Mouse (Mus musculus): ENCODE measurements around the gene Phactr4. TPM values are rescaled to one million over a fixed set of nuclear protein-coding genes. Genes with fewer than 3 reads are reported as not detected.

The Phactr4 gene
- total and polyA plus RNA-seq, 2 experiments from 2014 or later: 4.4 to 10.0 TPM

- no peaks in the 10 kb centered on the region for H3K9me3 ChIP-seq (replicated peaks; ENCODE audit: control insufficient read depth, low read length)
- H3K4me2 ChIP-seq (ENCODE audit: low read depth, low read length): no peak overlapping the region
- WGBS: 31% methylated on average over 8 of the region's 8 CpGs
- no peaks in the 10 kb centered on the region for H3K27me3 ChIP-seq (ENCODE audit: control insufficient read depth, insufficient read depth, low read length)
- H3K36me3 ChIP-seq (replicated peaks; ENCODE audit: control insufficient read depth, insufficient read depth, low read length): peaks cover 8% of the 10 kb centered on the region
- DNase-seq (ENCODE audit: low spot score): peak; percentile 85
- H3K27ac ChIP-seq (ENCODE audit: low read depth): peak overlapping the region; percentile 67
- no peak overlapping the region for H3K9ac ChIP-seq (replicated peaks; ENCODE audit: low read depth, low read length)
- TF ChIP-seq EP300 (IDR thresholded peaks at IDR 0.05; ENCODE audit: low read depth) (peak; percentile 88), CTCF (IDR thresholded peaks at IDR 0.05; ENCODE audit: low read depth) (peak; percentile 69)
- peaks cover 3% of the 10 kb centered on the region; the same call in 1 of the 2 replicates for H3K4me1 ChIP-seq (ENCODE audit: control insufficient read depth, insufficient read depth)
- no peak overlapping the region for H3K4me3 ChIP-seq (ENCODE audit: low read depth, low read length)
- peak; percentile 80 for ATAC-seq (ENCODE audit: insufficient read depth, low read depth)
These were observed 10.8 kb downstream of the Phactr4 start for GRCm38 (mm10) chr4:132411322-132412094.

- no peak for ATAC-seq (ENCODE audit: insufficient read depth, low read depth)
- 82% methylated on average over 4 of the region's 4 CpGs for WGBS
- TF ChIP-seq CTCF (IDR thresholded peaks at IDR 0.05; ENCODE audit: low read depth) (no peak), EP300 (IDR thresholded peaks at IDR 0.05; ENCODE audit: low read depth) (no peak)
- no peak for DNase-seq (ENCODE audit: low spot score)
- Histone ChIP-seq H3K27me3 (ENCODE audit: control insufficient read depth, insufficient read depth, low read length) (no peaks in the 10 kb centered on the region), H3K4me3 (ENCODE audit: low read depth, low read length) (no peak overlapping the region), H3K36me3 (replicated peaks; ENCODE audit: control insufficient read depth, insufficient read depth, low read length) (peaks cover 8% of the 10 kb centered on the region), H3K9me3 (replicated peaks; ENCODE audit: control insufficient read depth, low read length) (no peaks in the 10 kb centered on the region), H3K27ac (ENCODE audit: low read depth) (no peak overlapping the region), H3K9ac (replicated peaks; ENCODE audit: low read depth, low read length) (no peak overlapping the region), H3K4me1 (ENCODE audit: control insufficient read depth, insufficient read depth) (peaks cover 8% of the 10 kb centered on the region; the same call in 1 of the 2 replicates), H3K4me2 (ENCODE audit: low read depth, low read length) (no peak overlapping the region)
These were observed 12.6 kb downstream of the Phactr4 start for GRCm38 (mm10) chr4:132409587-132410229.

- WGBS: 49% methylated on average over 13 of the region's 13 CpGs
- Histone ChIP-seq H3K27ac (ENCODE audit: low read depth) (peak overlapping the region; percentile 25; the same call in 1 of the 2 replicates), H3K36me3 (replicated peaks; ENCODE audit: control insufficient read depth, insufficient read depth, low read length) (no peaks in the 10 kb centered on the region), H3K4me3 (ENCODE audit: low read depth, low read length) (no peak overlapping the region), H3K9me3 (replicated peaks; ENCODE audit: control insufficient read depth, low read length) (no peaks in the 10 kb centered on the region), H3K4me1 (ENCODE audit: control insufficient read depth, insufficient read depth) (peaks cover 8% of the 10 kb centered on the region; the same call in 1 of the 2 replicates), H3K4me2 (ENCODE audit: low read depth, low read length) (no peak overlapping the region), H3K27me3 (ENCODE audit: control insufficient read depth, insufficient read depth, low read length) (no peaks in the 10 kb centered on the region), H3K9ac (replicated peaks; ENCODE audit: low read depth, low read length) (no peak overlapping the region)
- ATAC-seq (ENCODE audit: insufficient read depth, low read depth): no peak
- TF ChIP-seq EP300 (IDR thresholded peaks at IDR 0.05; ENCODE audit: low read depth) (no peak), CTCF (IDR thresholded peaks at IDR 0.05; ENCODE audit: low read depth) (no peak)
- DNase-seq (ENCODE audit: low spot score): no peak
These were observed 15.7 kb downstream of the Phactr4 start for GRCm38 (mm10) chr4:132406393-132407189.

- Histone ChIP-seq H3K36me3 (replicated peaks; ENCODE audit: control insufficient read depth, insufficient read depth, low read length) (no peaks in the 10 kb centered on the region), H3K27ac (ENCODE audit: low read depth) (no peak overlapping the region), H3K4me2 (ENCODE audit: low read depth, low read length) (no peak overlapping the region), H3K4me3 (ENCODE audit: low read depth, low read length) (no peak overlapping the region), H3K27me3 (ENCODE audit: control insufficient read depth, insufficient read depth, low read length) (no peaks in the 10 kb centered on the region), H3K4me1 (ENCODE audit: control insufficient read depth, insufficient read depth) (peaks cover 8% of the 10 kb centered on the region; the same call in 1 of the 2 replicates), H3K9ac (replicated peaks; ENCODE audit: low read depth, low read length) (no peak overlapping the region), H3K9me3 (replicated peaks; ENCODE audit: control insufficient read depth, low read length) (no peaks in the 10 kb centered on the region)
- WGBS: 81% methylated on average over 5 of the region's 5 CpGs
- TF ChIP-seq EP300 (IDR thresholded peaks at IDR 0.05; ENCODE audit: low read depth) (no peak), CTCF (IDR thresholded peaks at IDR 0.05; ENCODE audit: low read depth) (no peak)
- ATAC-seq (ENCODE audit: insufficient read depth, low read depth): no peak
- DNase-seq (ENCODE audit: low spot score): no peak
These were observed 17.7 kb downstream of the Phactr4 start for GRCm38 (mm10) chr4:132404588-132404987.

- peak overlapping the region; percentile 34; the same call in 1 of the 2 replicates for H3K27ac ChIP-seq (ENCODE audit: low read depth)
- no peak for ATAC-seq (ENCODE audit: insufficient read depth, low read depth)
These were observed 19.1 kb downstream of the Phactr4 start for GRCm38 (mm10) chr4:132403063-132403660.

More at GRCm38 (mm10) chr4:132403063-132403660, 19.1 kb downstream of the Phactr4 start:
- H3K9me3 ChIP-seq (replicated peaks; ENCODE audit: control insufficient read depth, low read length): no peaks in the 10 kb centered on the region
- no peaks in the 10 kb centered on the region for H3K36me3 ChIP-seq (replicated peaks; ENCODE audit: control insufficient read depth, insufficient read depth, low read length)
- no peak overlapping the region for H3K9ac ChIP-seq (replicated peaks; ENCODE audit: low read depth, low read length)
- no peak for TF ChIP-seq CTCF (IDR thresholded peaks at IDR 0.05; ENCODE audit: low read depth)
- DNase-seq (ENCODE audit: low spot score): no peak
- WGBS: 66% methylated on average over 5 of the region's 5 CpGs
- H3K4me2 ChIP-seq (ENCODE audit: low read depth, low read length): no peak overlapping the region
- H3K4me1 ChIP-seq (ENCODE audit: control insufficient read depth, insufficient read depth): peaks cover 20% of the 10 kb centered on the region
- H3K4me3 ChIP-seq (ENCODE audit: low read depth, low read length): no peak overlapping the region
- H3K27me3 ChIP-seq (ENCODE audit: control insufficient read depth, insufficient read depth, low read length): no peaks in the 10 kb centered on the region

Measured in heart, postnatal 0 days (tissue).